Mouse (Mus musculus) MEL (cell line): ENCODE measurements around the gene Cisd3. TPM values are rescaled to one million over a fixed set of nuclear protein-coding genes. Genes with fewer than 3 reads are reported as not detected.

Experiments used
- DNase-seq: peaks from one replicate; pipeline ENCODE4 v3.0.0; 2011; ENCODE audit warnings: low read depth, low spot score
- H3K27ac ChIP-seq: 2 replicates; pipeline ENCODE4 v1.5.1; 2012; ENCODE audit warnings: low read depth, mild to moderate bottlenecking, control low read depth, low read length, moderate library complexity; ENCODE audit not compliant: control insufficient read depth
- H3K27me3 ChIP-seq, 2 experiments: fragments of 150-350 bp in 1 of 2; sonication (generic) in 1 of 2; 2 replicates each; pipeline ENCODE4 v1.6.1; 2012; ENCODE audit warnings: low read length in 2 of 2, mild to moderate bottlenecking in 2 of 2, improper control_type of control experiment in 1 of 2, moderate library complexity in 1 of 2; ENCODE audit not compliant: insufficient read depth in 2 of 2, control insufficient read depth in 1 of 2
- H3K36me3 ChIP-seq, 2 experiments: 2 replicates each; pipeline ENCODE4 v1.6.1; 2012 to 2014; ENCODE audit warnings: low read length in 2 of 2, improper control_type of control experiment in 1 of 2, inconsistent platforms in 1 of 2, mild to moderate bottlenecking in 1 of 2; ENCODE audit not compliant: insufficient read depth in 2 of 2, control insufficient read depth in 1 of 2
- H3K4me1 ChIP-seq, 2 experiments: fragments of 150-350 bp in 1 of 2; sonication (generic) in 1 of 2; 2 replicates each; pipeline ENCODE4 v1.6.1; 2012; ENCODE audit warnings: low read length in 2 of 2, improper control_type of control experiment in 1 of 2, mild to moderate bottlenecking in 1 of 2; ENCODE audit not compliant: insufficient read depth in 2 of 2, control insufficient read depth in 1 of 2
- H3K4me3 ChIP-seq, 2 experiments: fragments of 150-350 bp in 1 of 2; sonication (generic) in 1 of 2; 2 replicates each; pipeline ENCODE4 v1.5.1; 2012; ENCODE audit warnings: low read depth in 2 of 2, low read length in 2 of 2, mild to moderate bottlenecking in 2 of 2, moderate library complexity in 2 of 2, control low read depth in 1 of 2, improper control_type of control experiment in 1 of 2; ENCODE audit not compliant: control insufficient read depth in 1 of 2, insufficient read depth in 1 of 2
- H3K79me2 ChIP-seq: 2 replicates; pipeline ENCODE4 v1.6.1; 2012; ENCODE audit warnings: mild to moderate bottlenecking, low read length, moderate library complexity; ENCODE audit not compliant: control insufficient read depth, poor library complexity, insufficient read depth
- H3K9ac ChIP-seq: 2 replicates; pipeline ENCODE4 v1.6.1; 2012; ENCODE audit warnings: low read depth, mild to moderate bottlenecking, control low read depth, low read length, moderate library complexity; ENCODE audit not compliant: control insufficient read depth, poor library complexity, severe bottlenecking
- H3K9me3 ChIP-seq: fragments of 150-350 bp; sonication (generic); replicated peaks from 2 replicates; pipeline ENCODE4 v1.6.1; 2012; ENCODE audit warnings: mild to moderate bottlenecking, low read length, improper control_type of control experiment, moderate library complexity; ENCODE audit not compliant: insufficient read depth
- CHD1 ChIP-seq: IDR thresholded peaks from 2 replicates; pipeline ENCODE4 v1.6.1; 2012; ENCODE audit warnings: low read depth, mild to moderate bottlenecking, inconsistent platforms, low read length, improper control_type of control experiment
- CHD2 ChIP-seq: IDR thresholded peaks from 2 replicates; pipeline ENCODE4 v1.6.1; 2011; ENCODE audit warnings: low read length, improper control_type of control experiment
- ELF1 ChIP-seq: IDR thresholded peaks from 2 replicates; pipeline ENCODE4 v1.6.1; 2014; ENCODE audit warnings: low read depth, mild to moderate bottlenecking, inconsistent platforms, low read length, improper control_type of control experiment, moderate library complexity
- EP300 ChIP-seq, 2 experiments: IDR thresholded peaks; 2 replicates each; pipeline ENCODE4 v1.6.1; 2011; ENCODE audit warnings: improper control_type of control experiment in 2 of 2, low read length in 2 of 2, low read depth in 1 of 2, mild to moderate bottlenecking in 1 of 2
- GATA1 ChIP-seq: IDR thresholded peaks from 2 replicates; pipeline ENCODE4 v1.6.1; 2011; ENCODE audit warnings: low read depth, low read length, improper control_type of control experiment
- JUND ChIP-seq: IDR thresholded peaks from 2 replicates; pipeline ENCODE4 v1.6.1; 2011; ENCODE audit warnings: low read depth, mild to moderate bottlenecking, improper control_type of control experiment, low read length
- MAZ ChIP-seq: IDR thresholded peaks from 2 replicates; pipeline ENCODE4 v1.6.1; 2012; ENCODE audit warnings: low read depth, mild to moderate bottlenecking, inconsistent platforms, low read length, improper control_type of control experiment
- MEF2A ChIP-seq: IDR thresholded peaks from 2 replicates; pipeline ENCODE4 v1.6.1; 2014; ENCODE audit warnings: low read depth, mild to moderate bottlenecking, inconsistent platforms, low read length, improper control_type of control experiment; ENCODE audit not compliant: poor library complexity, insufficient replicate concordance, severe bottlenecking; ENCODE audit errors: extremely low read depth
- MXI1 ChIP-seq: IDR thresholded peaks from 2 replicates; pipeline ENCODE4 v1.6.1; 2011; ENCODE audit warnings: mild to moderate bottlenecking, low read depth, low read length, improper control_type of control experiment
- MYB ChIP-seq: IDR thresholded peaks from 2 replicates; pipeline ENCODE4 v1.6.1; 2011; ENCODE audit warnings: mild to moderate bottlenecking, low read depth, low read length, improper control_type of control experiment
- MYC ChIP-seq: IDR thresholded peaks from 2 replicates; pipeline ENCODE4 v1.6.1; 2011; ENCODE audit warnings: low read depth, mild to moderate bottlenecking, low read length, improper control_type of control experiment, moderate library complexity
- NRF1 ChIP-seq: IDR thresholded peaks from 2 replicates; pipeline ENCODE4 v1.6.1; 2014; ENCODE audit warnings: low read depth, mild to moderate bottlenecking, inconsistent platforms, low read length, improper control_type of control experiment, moderate library complexity; ENCODE audit not compliant: poor library complexity, insufficient read depth, severe bottlenecking
- POLR2A ChIP-seq, 2 experiments: IDR thresholded peaks; 2 replicates each; pipeline ENCODE4 v1.6.1; 2011 to 2012; ENCODE audit warnings: low read length in 2 of 2, mild to moderate bottlenecking in 2 of 2, control low read depth in 1 of 2, improper control_type of control experiment in 1 of 2, low read depth in 1 of 2, moderate library complexity in 1 of 2; ENCODE audit not compliant: control insufficient read depth in 1 of 2, insufficient read depth in 1 of 2, poor library complexity in 1 of 2
- POLR2AphosphoS5 ChIP-seq: IDR thresholded peaks from 2 replicates; pipeline ENCODE4 v1.6.1; 2012; ENCODE audit warnings: low read depth, borderline replicate concordance, mild to moderate bottlenecking, inconsistent platforms, low read length, moderate library complexity, mixed read lengths
- RCOR1 ChIP-seq: IDR thresholded peaks from 2 replicates; pipeline ENCODE4 v1.6.1; 2012; ENCODE audit warnings: low read depth, mild to moderate bottlenecking, inconsistent platforms, low read length, improper control_type of control experiment
- SIN3A ChIP-seq: IDR thresholded peaks from 2 replicates; pipeline ENCODE4 v1.6.1; 2012; ENCODE audit warnings: low read length, improper control_type of control experiment, inconsistent platforms
- SMC3 ChIP-seq: IDR thresholded peaks from 2 replicates; pipeline ENCODE4 v1.6.1; 2011; ENCODE audit warnings: low read depth, low read length, improper control_type of control experiment
- TAL1 ChIP-seq: IDR thresholded peaks from 2 replicates; pipeline ENCODE4 v1.6.1; 2012; ENCODE audit warnings: mild to moderate bottlenecking, inconsistent platforms, low read length, moderate library complexity, mixed read lengths
- UBTF ChIP-seq: IDR thresholded peaks from 2 replicates; pipeline ENCODE4 v1.6.1; 2012; ENCODE audit warnings: low read depth, mild to moderate bottlenecking, inconsistent platforms, low read length, improper control_type of control experiment, moderate library complexity, borderline replicate concordance; ENCODE audit not compliant: insufficient read depth
- ZC3H11A ChIP-seq: IDR thresholded peaks from 2 replicates; pipeline ENCODE4 v1.6.1; 2012; ENCODE audit warnings: low read depth, mild to moderate bottlenecking, inconsistent platforms, low read length, improper control_type of control experiment
- ZMIZ1 ChIP-seq: IDR thresholded peaks from 2 replicates; pipeline ENCODE4 v1.6.1; 2012; ENCODE audit warnings: low read depth, mild to moderate bottlenecking, inconsistent platforms, low read length, improper control_type of control experiment, moderate library complexity
- ZNF384 ChIP-seq: IDR thresholded peaks from 2 replicates; pipeline ENCODE4 v1.6.1; 2012; ENCODE audit warnings: low read depth, mild to moderate bottlenecking, inconsistent platforms, low read length, improper control_type of control experiment
- polyA plus RNA-seq, 2 experiments: library from polyadenylated mRNA; stranded (reverse) in 1 of 2; unstranded in 1 of 2; fragments of >175 nt in 1 of 2; fragments of >200 nt in 1 of 2; gene quantifications; 2 replicates each; pipeline versions ENCODE4 v1.2.1 to v1.2.4; 2012; ENCODE audit warnings: low replicate concordance in 2 of 2, low read depth in 1 of 2; ENCODE audit not compliant: insufficient read length in 2 of 2, insufficient read depth in 1 of 2, missing spikeins in 1 of 2
- total RNA-seq: library from RNA; depleted of rRNA; stranded (reverse); fragments of 300-350 nt; gene quantifications from 2 replicates; pipeline ENCODE4 v1.2.3, GENCODE M21; 2012

Cisd3 gene
- total and polyA plus RNA-seq, 3 experiments: 1.7 to 6.1 TPM; not detected in 1

- H3K27me3 ChIP-seq: no peaks in the 10 kb centered on the region
- TF ChIP-seq NRF1: no peak
- TF ChIP-seq ZC3H11A: no peak
- no peak for TF ChIP-seq UBTF
- no peak for TF ChIP-seq SIN3A
- no peak for TF ChIP-seq CHD2
- no peak for TF ChIP-seq GATA1
- no peak for TF ChIP-seq CHD1
- TF ChIP-seq TAL1: no peak
- TF ChIP-seq JUND: no peak
- no peak for TF ChIP-seq ZMIZ1
- TF ChIP-seq MYB: no peak
- TF ChIP-seq ELF1: no peak
- TF ChIP-seq ZNF384: no peak
- TF ChIP-seq RCOR1: no peak
- no peak for TF ChIP-seq MEF2A
Measured at GRCm38 (mm10) chr11:97694921-97695711, 9.5 kb downstream of the Cisd3 start.

GRCm38 (mm10) chr11:97695712-97696401, 10.2 kb downstream of the Cisd3 start:
- Histone ChIP-seq H3K9me3 (no peaks in the 10 kb centered on the region), H3K27me3 (no peaks in the 10 kb centered on the region)

More at GRCm38 (mm10) chr11:97694921-97695711, 9.5 kb downstream of the Cisd3 start:
- no peak for DNase-seq
- Histone ChIP-seq H3K79me2 (peaks cover 8% of the 10 kb centered on the region; the same call in 1 of the 2 replicates), H3K9ac (no peak overlapping the region), H3K4me3 (no peak overlapping the region), H3K9me3 (no peaks in the 10 kb centered on the region), H3K27ac (no peak overlapping the region), H3K4me1 (peaks cover 0 to 10% of the 10 kb centered on the region in 2 experiments; a peak in 2 of 4 replicates), H3K36me3 (peaks cover 0 to 1% of the 10 kb centered on the region in 2 experiments; a peak in 2 of 4 replicates)

More at GRCm38 (mm10) chr11:97695712-97696401, 10.2 kb downstream of the Cisd3 start:
- H3K36me3 ChIP-seq: peaks cover 0 to 1% of the 10 kb centered on the region in 2 experiments; a peak in 2 of 4 replicates
- H3K4me1 ChIP-seq: peaks cover 0 to 10% of the 10 kb centered on the region in 2 experiments; a peak in 3 of 4 replicates
- no peak for DNase-seq
- TF ChIP-seq MXI1: no peak
- no peak for TF ChIP-seq MEF2A
- no peak for TF ChIP-seq TAL1
- TF ChIP-seq SMC3: no peak
- TF ChIP-seq MYC: no peak
- no peak for TF ChIP-seq POLR2AphosphoS5
- no peak for TF ChIP-seq NRF1
- no peak for TF ChIP-seq GATA1
- no peak for TF ChIP-seq ZNF384
- no peak for TF ChIP-seq ZMIZ1
- no peak for TF ChIP-seq MAZ
- TF ChIP-seq POLR2A (IDR thresholded peaks at IDR 0.05; ENCODE audit: control insufficient read depth in 1 of 2, insufficient read depth in 1 of 2, low read depth in 1 of 2, low read length in 2 of 2, poor library complexity in 1 of 2): no peak
- TF ChIP-seq EP300 (IDR thresholded peaks at IDR 0.05; ENCODE audit: low read depth in 1 of 2, low read length in 2 of 2): no peak
- H3K4me3 ChIP-seq: no peak overlapping the region
- H3K9ac ChIP-seq: no peak overlapping the region
- peaks cover 8% of the 10 kb centered on the region; the same call in 1 of the 2 replicates for H3K79me2 ChIP-seq
- no peak overlapping the region for H3K27ac ChIP-seq
